Mouse (Mus musculus) thymus, adult 2 months (tissue): ENCODE data around the gene Nr4a3. TPM values are rescaled to one million over a fixed set of nuclear protein-coding genes. Genes with fewer than 3 reads are reported as not detected.

ENCODE experiments used
- DNase-seq: peaks from one replicate; pipeline ENCODE4 v3.0.0; 2021
- H3K27ac ChIP-seq: fragments of 200-500 bp; 2 replicates; pipeline ENCODE4 v1.5.1; 2012; ENCODE audit warnings: low read length, control low read depth; ENCODE audit not compliant: control insufficient read depth, insufficient read depth
- H3K27me3 ChIP-seq: fragments of 200-500 bp; 2 replicates; pipeline ENCODE4 v1.6.1; 2012; ENCODE audit warnings: mild to moderate bottlenecking, low read length, moderate library complexity, mixed read lengths; ENCODE audit not compliant: control insufficient read depth, insufficient read depth
- H3K36me3 ChIP-seq: fragments of 200-500 bp; 2 replicates; pipeline ENCODE4 v1.6.1; 2012; ENCODE audit warnings: mild to moderate bottlenecking, low read length, moderate library complexity; ENCODE audit not compliant: control insufficient read depth, insufficient read depth
- H3K4me1 ChIP-seq: fragments of 200-500 bp; replicated peaks from 2 replicates; pipeline ENCODE4 v1.6.1; 2012; ENCODE audit warnings: low read length; ENCODE audit not compliant: control insufficient read depth, insufficient read depth
- H3K4me3 ChIP-seq: fragments of 200-500 bp; 2 replicates; pipeline ENCODE4 v1.5.1; 2012; ENCODE audit warnings: mild to moderate bottlenecking, low read length, control low read depth, moderate library complexity; ENCODE audit not compliant: control insufficient read depth, insufficient read depth
- CTCF ChIP-seq: fragments of 200-500 bp; IDR thresholded peaks from 2 replicates; pipeline ENCODE4 v1.5.1; 2012; ENCODE audit warnings: mild to moderate bottlenecking, control low read depth, low read length, moderate library complexity, borderline replicate concordance; ENCODE audit not compliant: control insufficient read depth, poor library complexity, insufficient read depth; ENCODE audit errors: extremely low read depth
- POLR2A ChIP-seq: fragments of 200-500 bp; IDR thresholded peaks from 2 replicates; pipeline ENCODE4 v1.6.1; 2012; ENCODE audit warnings: mild to moderate bottlenecking, low read length, control low read depth, moderate library complexity; ENCODE audit not compliant: control insufficient read depth, poor library complexity, insufficient read depth; ENCODE audit errors: extremely low read depth
- WGBS: fragments of 180-500 bp; shearing (Covaris S2); methylation state at CpG from one replicate; pipeline ENCODE4 v1.1.7; 2018; 5-methylcytosine and 5-hydroxymethylcytosine counted together
- polyA plus RNA-seq: library from polyadenylated mRNA; depleted of rRNA; stranded (reverse); fragments of >200 nt; gene quantifications from 2 replicates; pipeline ENCODE4 v1.2.3, GENCODE M21; 2012

Gene Nr4a3
- polyA plus RNA-seq, 1 experiment = 39.7 TPM

DNA sequence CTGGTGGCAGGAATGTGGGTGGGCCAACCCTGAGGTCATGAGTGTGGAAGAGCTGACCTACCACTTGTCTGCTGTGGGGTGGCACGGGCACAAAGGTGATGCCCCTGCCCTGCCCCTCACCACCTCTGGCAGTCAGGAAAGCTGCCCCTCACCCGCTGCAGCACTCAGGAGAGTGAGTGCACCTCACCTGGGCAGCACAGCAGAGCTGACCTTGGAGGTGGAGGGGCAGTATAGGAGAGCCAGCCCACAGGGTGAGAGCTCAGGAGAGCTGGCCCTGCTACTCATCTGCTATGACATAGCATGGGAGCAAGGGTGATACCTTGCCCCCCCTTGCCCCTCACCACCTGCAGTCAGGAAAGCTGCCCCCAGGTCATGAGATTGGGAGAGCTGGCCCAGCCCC lies 57.0 kb downstream of the Nr4a3 start:
- Histone ChIP-seq H3K27me3 (no peaks in the 10 kb centered on the region), H3K4me1 (no peaks in the 10 kb centered on the region), H3K4me3 (no peak overlapping the region), H3K27ac (no peak overlapping the region), H3K36me3 (no peaks in the 10 kb centered on the region)
- no peak for TF ChIP-seq CTCF
- no peak for TF ChIP-seq POLR2A
- no peak for DNase-seq
- WGBS = 94% methylated on average over 2 of the region's 2 CpGs

DNA sequence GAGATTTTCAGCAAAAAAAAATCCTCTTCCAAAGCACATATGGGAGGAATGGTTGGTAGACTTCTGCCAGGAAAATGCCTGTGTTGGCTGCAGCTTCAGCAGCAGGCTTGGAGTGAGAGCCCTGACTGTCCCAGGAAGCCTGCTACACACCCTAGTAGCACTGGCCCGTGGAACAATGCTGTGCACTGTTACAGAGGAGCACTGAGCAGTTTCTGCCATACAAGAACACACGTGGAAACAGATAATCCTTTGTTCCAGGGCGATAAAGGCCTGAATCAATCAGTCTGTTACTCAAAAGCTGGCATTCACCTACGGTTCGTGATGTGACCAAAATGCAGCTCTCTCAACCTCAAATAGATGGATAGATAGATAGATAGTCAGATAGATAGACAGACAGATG lies 60.4 kb downstream of the Nr4a3 start:
- no peaks in the 10 kb centered on the region for H3K4me1 ChIP-seq
- H3K4me3 ChIP-seq = no peak overlapping the region
- H3K27me3 ChIP-seq = no peaks in the 10 kb centered on the region
- H3K36me3 ChIP-seq = no peaks in the 10 kb centered on the region
- TF ChIP-seq CTCF (no peak), POLR2A (no peak)
- DNase-seq = no peak
- 87% methylated on average over 5 of the region's 5 CpGs for WGBS
- no peak overlapping the region for H3K27ac ChIP-seq

DNA sequence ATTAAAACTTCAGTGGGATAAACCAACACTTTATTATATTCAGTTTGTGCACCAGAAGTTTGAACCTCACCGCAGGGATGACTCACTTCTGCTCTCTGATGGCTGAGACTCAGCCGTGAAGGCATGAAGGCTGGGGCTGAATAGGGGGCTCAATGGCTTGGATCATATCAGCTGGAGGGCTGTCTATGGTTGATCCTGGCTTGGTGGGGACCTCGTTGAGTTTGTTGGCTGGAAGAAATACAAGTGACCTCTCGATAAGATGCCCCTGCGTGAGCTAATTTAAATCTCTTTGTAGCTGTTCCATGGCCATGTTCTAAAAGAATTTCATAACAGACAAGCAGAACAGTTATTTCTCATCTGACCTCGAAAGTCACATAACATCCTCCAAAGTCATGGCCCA lies 62.1 kb downstream of the Nr4a3 start:
- Histone ChIP-seq H3K36me3 (no peaks in the 10 kb centered on the region), H3K4me1 (no peaks in the 10 kb centered on the region), H3K27ac (no peak overlapping the region), H3K27me3 (no peaks in the 10 kb centered on the region), H3K4me3 (no peak overlapping the region)
- DNase-seq = no peak
- TF ChIP-seq CTCF (no peak), POLR2A (no peak)
- 86% methylated on average over 6 of the region's 6 CpGs for WGBS

DNA sequence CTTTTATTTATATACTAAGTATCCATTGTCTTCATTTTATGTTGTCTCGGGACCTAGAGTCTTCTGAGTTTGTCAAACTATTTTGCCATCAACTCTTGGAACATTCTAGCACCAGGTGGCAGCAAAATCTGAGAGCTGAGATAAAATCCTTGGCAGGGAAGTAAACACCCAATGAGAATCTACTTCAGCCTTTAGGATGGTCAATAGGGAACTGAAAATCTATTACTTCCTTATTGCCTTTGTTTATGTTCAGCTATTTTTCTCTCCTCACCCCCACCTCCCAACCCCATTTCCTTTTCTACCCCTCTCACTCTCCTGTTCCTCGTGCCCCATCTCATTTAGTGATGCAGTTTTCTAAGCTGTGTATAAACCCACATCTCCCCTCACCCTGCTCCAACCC lies 63.6 kb downstream of the Nr4a3 start:
- no peak overlapping the region for H3K27ac ChIP-seq
- TF ChIP-seq POLR2A = no peak
- no peak for TF ChIP-seq CTCF
- no peaks in the 10 kb centered on the region for H3K4me1 ChIP-seq
- no peak for DNase-seq
- H3K4me3 ChIP-seq = no peak overlapping the region
- no peaks in the 10 kb centered on the region for H3K36me3 ChIP-seq
- 32% methylated on average over 2 of the region's 2 CpGs for WGBS
- no peaks in the 10 kb centered on the region for H3K27me3 ChIP-seq

DNA sequence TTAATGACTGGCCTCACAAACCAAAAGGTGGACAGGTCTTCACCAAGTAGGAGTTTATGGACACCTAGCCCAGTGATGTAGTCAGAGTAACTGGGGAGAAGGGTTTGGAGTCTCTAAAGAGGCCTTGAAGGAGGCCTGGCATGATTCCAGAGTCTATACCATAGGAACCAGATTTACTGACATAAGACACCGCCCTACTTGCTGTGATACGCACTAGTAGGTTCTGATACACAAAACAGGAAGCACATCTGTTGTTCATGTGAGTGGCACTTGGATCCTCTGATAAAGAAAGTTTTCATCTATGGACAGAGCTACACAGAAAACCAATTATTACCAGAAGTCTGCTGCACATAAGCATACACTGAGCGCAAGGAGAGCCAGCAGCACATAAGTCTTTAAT lies 65.4 kb downstream of the Nr4a3 start:
- H3K4me3 ChIP-seq = no peak overlapping the region
- no peak for DNase-seq
- H3K27me3 ChIP-seq = no peaks in the 10 kb centered on the region
- no peak overlapping the region for H3K27ac ChIP-seq
- H3K4me1 ChIP-seq = no peaks in the 10 kb centered on the region
- no peaks in the 10 kb centered on the region for H3K36me3 ChIP-seq
- 89% methylated on average over 3 of the region's 3 CpGs for WGBS
- TF ChIP-seq POLR2A (no peak), CTCF (no peak)

DNA sequence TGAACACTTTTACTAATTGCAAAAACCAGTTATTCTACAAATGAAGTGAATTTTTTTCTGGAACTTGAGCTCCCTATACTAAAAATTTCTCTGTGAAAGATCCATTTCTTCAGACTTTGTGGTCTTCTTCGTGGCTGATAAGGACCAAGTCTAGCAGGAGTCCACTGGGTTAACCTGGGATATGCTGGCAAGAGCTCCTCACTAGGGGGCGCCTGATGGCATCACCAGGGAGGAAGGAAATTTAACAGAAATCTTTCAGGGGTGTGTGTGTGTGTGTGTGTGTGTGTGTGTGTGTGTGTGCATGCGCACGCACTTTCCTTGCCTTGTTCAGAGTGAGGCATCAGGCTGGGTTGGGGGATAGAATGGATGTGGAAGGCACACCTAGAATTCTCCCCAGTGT lies 71.2 kb downstream of the Nr4a3 start:
- Histone ChIP-seq H3K4me3 (no peak overlapping the region), H3K27me3 (no peaks in the 10 kb centered on the region), H3K36me3 (no peaks in the 10 kb centered on the region), H3K4me1 (no peaks in the 10 kb centered on the region), H3K27ac (no peak overlapping the region)
- WGBS = 48% methylated on average over 4 of the region's 4 CpGs
- peak; percentile 66 for DNase-seq
- no peak for TF ChIP-seq CTCF
- TF ChIP-seq POLR2A = no peak

DNA sequence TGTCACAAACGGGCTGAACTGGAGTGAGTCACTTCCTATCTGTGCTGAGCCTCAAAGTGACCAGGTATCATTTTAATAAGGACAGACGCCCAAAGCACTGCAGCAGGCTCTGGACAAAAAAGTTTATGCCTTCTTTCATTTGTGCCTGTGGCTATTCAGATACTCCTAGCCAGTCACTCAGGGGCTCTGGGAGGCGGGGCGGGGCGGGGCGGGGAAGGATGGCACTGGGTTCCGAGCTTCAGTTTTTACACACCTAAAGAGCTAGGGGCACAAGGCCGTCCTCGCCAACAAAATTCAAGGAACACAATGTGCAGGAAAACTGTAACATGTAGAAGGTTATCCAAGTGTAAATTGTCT lies 79.4 kb downstream of the Nr4a3 start:
- no peaks in the 10 kb centered on the region for H3K27me3 ChIP-seq
- H3K4me1 ChIP-seq = peaks cover 2% of the 10 kb centered on the region; the same call in 1 of the 2 replicates
- WGBS = under 1% methylated on average over 9 of the region's 9 CpGs
- no peak for DNase-seq
- H3K4me3 ChIP-seq = peak overlapping the region; percentile 78; the same call in 1 of the 2 replicates
- TF ChIP-seq CTCF = no peak
- TF ChIP-seq POLR2A = no peak
- no peak overlapping the region for H3K27ac ChIP-seq
- H3K36me3 ChIP-seq = no peaks in the 10 kb centered on the region
